Mouse (Mus musculus): ENCODE results near the gene H2-M10.3. TPM values are rescaled to one million over a fixed set of nuclear protein-coding genes. Genes with fewer than 3 reads are reported as not detected.

H2-M10.3 gene
- total RNA-seq (2023) = not detected

GRCm38 (mm10) chr17:36368317-36368716, at the start of gene H2-M10.3:
Gene H2-M10.3, minus strand, starts transcription at chr17:36368417.

GRCm38 (mm10) chr17:36326055-36326454, 42.2 kb downstream of the H2-M10.3 start, which contains the start of gene H2-M10.1:
Gene H2-M10.1, minus strand, starts transcription at chr17:36326155.

Other genes starting within 250 kb of the H2-M10.3 start
- gene Gm19684, start 246.7 kb downstream of the H2-M10.3 start, total RNA-seq (2023) = under 1 TPM in 1 of 2 experiments, not detected in 1; 0.31 TPM
- gene Gm7030, start 239.0 kb downstream of the H2-M10.3 start, total RNA-seq (2023) = 1 to 10 TPM; 1.4 to 1.5 TPM
- gene Gm8909, start 199.9 kb downstream of the H2-M10.3 start, total RNA-seq (2023) = not detected
- not detected for gene H2-T3, start 178.1 kb downstream of the H2-M10.3 start, total RNA-seq (2023)
- 10 to 100 TPM; 41.6 to 47.7 TPM for gene Rpp21, start 110.3 kb downstream of the H2-M10.3 start, total RNA-seq (2023)
- gene Trim39, start 96.2 kb downstream of the H2-M10.3 start, total RNA-seq (2023) = 10 to 100 TPM; 32.0 to 34.1 TPM
- not detected for gene H2-M10.2, start 81.9 kb downstream of the H2-M10.3 start, total RNA-seq (2023)
- not detected for gene H2-M10.1, start 42.3 kb downstream of the H2-M10.3 start, total RNA-seq (2023)
- not detected for gene H2-M10.4, start 93.9 kb upstream of the H2-M10.3 start, total RNA-seq (2023)
- gene H2-M11, start 178.7 kb upstream of the H2-M10.3 start, total RNA-seq (2023) = not detected